Mouse (Mus musculus): Measurements from ENCODE around the gene Plin2.

The Plin2 gene

GRCm38 (mm10) chr4:86669780-86670201 lies at the start of gene Plin2:
Gene Plin2, minus strand, starts transcription at chr4:86670060.
- DNase-seq (ENCODE audit: low spot score in 2 of 2): peak; percentile 85 to 89

DNA sequence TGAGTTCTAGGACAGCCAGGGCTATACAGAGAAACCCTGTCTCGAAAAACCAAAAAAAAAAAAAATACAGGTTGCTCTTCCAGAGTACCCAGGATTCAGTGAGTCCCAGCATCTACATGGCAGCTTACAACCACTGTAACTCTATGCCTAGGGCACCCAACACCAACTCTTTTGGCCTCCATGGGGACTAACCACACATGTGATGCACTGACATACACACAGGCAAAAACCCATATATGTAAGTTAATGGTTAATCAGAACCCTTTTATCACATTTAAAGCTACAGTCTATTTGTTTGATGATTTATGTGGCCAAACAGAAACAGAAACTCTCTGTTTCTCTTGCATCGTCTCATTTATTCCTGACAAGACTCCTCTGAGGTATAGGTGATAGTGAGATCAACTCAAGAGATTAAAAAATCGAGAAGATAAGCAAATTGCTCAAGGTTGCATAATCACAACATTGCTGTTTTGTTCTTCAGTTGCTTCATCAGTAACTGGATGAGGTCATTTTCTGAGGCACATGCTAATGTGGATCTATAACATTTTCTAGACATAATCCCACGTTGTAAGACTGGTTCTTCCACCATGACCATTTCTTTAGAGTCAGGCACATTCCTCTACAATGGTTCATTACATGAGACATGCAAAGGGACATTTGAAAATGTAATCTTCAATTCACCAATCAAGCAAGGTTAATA lies 49.2 kb upstream of the Plin2 start:
- DNase-seq (ENCODE audit: low spot score in 2 of 2): no peak

- DNase-seq (ENCODE audit: low spot score in 2 of 2): peak in 1 of 2 experiments; percentile 23
These were observed 47.3 kb upstream of the Plin2 start for GRCm38 (mm10) chr4:86717176-86717575.

GRCm38 (mm10) chr4:86715341-86715740 lies 45.5 kb upstream of the Plin2 start:
- DNase-seq (ENCODE audit: low spot score in 2 of 2): peak in 1 of 2 experiments; percentile 24

- no peak for DNase-seq (ENCODE audit: low spot score in 2 of 2)
These were observed 43.7 kb upstream of the Plin2 start for GRCm38 (mm10) chr4:86713518-86713917.

DNA sequence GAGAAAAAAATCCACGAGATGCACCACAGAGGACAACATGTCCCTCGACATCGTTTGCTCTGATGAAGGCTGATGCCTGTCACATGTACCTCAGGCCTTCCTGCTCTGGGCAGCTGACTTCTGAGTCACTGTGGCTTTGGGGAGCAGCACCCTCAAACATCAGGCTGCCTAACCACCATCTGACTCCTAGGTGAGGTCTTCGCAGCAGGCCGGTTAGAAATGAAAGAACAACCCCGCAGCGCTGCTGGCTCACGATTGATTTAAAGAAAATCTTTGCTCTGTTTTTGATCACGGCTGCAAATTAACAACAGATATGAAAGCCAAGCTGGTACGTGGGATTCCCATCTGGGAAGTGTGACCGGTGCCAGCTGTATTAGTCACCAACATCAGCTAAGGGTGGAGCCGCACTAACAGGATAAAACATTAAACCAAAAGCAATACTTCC lies 42.9 kb upstream of the Plin2 start:
- peak; percentile 60 to 76 for DNase-seq (ENCODE audit: low spot score in 2 of 2)

GRCm38 (mm10) chr4:86710666-86711215 lies 40.9 kb upstream of the Plin2 start:
- DNase-seq (ENCODE audit: low spot score in 2 of 2): no peak

DNA sequence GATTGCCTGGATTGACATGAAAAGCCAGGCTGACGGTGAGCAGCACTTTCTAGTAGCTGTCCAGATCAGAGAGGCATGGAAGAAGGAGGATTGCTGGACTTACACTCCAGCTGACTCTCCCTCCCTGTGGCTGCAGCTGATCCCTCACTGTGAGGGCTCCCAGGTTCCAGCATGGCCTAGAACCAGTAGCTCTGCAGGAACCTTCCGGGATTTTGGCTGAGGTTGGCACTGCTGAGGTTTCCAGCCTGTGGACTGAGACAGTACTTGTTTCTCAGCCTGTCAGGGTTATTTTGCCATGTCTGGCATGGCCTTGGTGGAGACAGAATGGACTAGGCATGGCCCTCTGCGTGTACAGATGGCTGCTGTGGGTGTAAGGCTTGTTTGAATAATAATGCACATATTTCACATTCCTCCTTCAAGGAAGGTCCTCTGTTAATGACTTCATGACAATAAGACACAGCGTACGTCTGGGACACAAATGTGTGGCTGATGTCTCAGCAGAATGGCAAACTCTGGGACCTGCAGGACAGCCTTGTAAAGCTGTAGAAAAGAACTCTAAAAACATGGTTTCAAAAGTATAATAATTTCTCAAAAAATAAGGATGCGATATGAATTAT lies 40.3 kb upstream of the Plin2 start:
- no peak for DNase-seq (ENCODE audit: low spot score in 2 of 2)

DNA sequence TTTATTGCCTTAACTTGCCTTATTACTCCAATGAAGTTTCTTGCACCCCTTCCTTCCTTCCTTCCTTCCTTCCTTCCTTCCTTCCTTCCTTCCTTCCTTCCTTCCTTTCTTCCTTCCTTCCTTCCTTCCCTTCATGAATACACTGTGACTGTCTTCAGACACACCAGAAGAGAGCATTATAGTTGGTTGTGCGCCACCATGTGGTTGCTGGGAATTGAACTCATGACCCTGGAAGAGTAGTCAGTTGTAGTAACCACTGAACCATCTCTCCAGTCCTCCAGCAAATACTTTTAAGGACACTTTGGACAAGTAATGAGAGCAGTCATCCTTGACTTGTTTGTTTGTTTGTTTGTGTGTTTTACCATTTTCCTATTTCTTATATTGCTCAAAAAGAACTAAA lies 38.9 kb upstream of the Plin2 start:
- DNase-seq (ENCODE audit: low spot score in 2 of 2): no peak

DNA sequence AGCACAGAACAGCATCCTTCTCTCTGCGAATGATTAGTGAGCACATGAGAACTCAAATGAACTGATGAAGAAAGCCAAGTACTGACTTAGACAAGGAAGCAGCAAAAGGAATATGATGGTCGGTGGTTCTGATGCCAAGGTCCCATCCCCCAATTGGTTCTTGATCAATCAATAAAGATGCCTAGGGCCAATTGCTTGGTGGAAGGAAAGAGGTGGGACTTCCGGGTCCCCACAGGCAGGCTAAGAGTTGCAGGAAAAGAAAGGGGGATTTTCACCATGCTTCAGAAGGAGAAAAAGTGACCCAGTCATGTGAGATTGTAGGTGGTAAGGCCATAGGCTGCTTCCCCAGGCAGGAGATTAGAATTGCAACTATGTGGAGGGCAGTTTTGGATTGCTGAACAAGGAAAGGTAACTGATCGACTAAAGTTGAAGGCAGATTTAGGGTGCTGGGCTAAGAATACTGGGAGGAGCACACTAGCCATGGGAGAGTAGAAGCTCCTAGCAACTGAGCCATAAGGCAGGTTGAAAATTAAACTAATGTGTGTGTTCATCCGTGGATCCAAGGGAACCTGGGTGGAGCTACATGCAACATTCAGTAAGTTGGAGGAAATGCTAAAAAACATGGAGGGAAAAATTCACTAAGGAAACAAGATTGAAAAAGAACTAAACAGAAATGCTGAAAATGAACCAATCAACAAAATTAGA lies 29.5 kb upstream of the Plin2 start:
- no peak for DNase-seq (ENCODE audit: low spot score in 2 of 2)

- no peak for DNase-seq (ENCODE audit: low spot score in 2 of 2)
These were observed 27.0 kb upstream of the Plin2 start for GRCm38 (mm10) chr4:86696890-86697289.

- peak in 1 of 2 experiments; percentile 71 for DNase-seq (ENCODE audit: low spot score in 2 of 2)
These were observed 25.2 kb upstream of the Plin2 start for GRCm38 (mm10) chr4:86695081-86695480.

DNA sequence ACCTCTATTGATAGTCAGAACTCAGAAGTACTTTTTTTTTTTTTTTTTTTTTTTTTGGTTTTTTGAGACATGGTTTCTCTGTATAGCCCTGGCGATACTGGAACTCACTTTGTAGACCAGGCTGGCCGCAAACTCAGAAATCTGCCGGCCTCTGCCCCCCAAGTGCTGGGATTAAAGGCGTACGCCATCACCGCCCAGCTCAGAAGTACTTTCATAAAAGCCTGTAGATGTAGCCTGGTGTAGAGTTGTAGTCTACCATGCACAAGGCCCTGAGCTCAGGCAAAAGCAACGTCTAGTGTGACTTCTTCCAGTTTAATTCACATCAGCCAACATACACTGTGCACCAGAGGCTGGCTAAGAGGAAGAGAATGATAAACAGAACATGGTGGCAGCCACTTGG lies 23.1 kb upstream of the Plin2 start:
- DNase-seq (ENCODE audit: low spot score in 2 of 2): no peak

DNA sequence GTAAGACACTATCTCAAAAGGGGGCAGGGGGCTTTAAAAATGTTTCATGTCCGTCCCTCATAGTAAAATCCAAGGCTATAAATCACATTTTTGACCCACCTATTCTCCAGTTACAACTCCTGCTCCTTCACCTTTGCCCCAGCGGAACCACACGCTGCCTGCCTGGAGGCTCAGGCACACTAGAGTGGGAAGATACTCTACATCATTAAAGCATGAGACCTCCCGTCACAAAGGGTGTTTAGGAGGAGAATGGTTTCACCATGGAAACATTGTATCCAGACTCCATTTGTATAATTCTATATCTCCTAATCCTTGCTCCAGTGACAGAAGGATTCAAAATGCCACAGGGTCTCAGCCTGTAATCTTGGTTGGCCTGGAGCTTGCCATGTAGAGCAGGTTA lies 21.4 kb upstream of the Plin2 start:
- no peak for DNase-seq (ENCODE audit: low spot score in 2 of 2)

- DNase-seq (ENCODE audit: low spot score in 2 of 2): no peak
These were observed 20.9 kb upstream of the Plin2 start for GRCm38 (mm10) chr4:86690768-86691167.

- DNase-seq (ENCODE audit: low spot score in 2 of 2): peak; percentile 68 to 88
These were observed 20.3 kb upstream of the Plin2 start for GRCm38 (mm10) chr4:86690194-86690593.

DNA sequence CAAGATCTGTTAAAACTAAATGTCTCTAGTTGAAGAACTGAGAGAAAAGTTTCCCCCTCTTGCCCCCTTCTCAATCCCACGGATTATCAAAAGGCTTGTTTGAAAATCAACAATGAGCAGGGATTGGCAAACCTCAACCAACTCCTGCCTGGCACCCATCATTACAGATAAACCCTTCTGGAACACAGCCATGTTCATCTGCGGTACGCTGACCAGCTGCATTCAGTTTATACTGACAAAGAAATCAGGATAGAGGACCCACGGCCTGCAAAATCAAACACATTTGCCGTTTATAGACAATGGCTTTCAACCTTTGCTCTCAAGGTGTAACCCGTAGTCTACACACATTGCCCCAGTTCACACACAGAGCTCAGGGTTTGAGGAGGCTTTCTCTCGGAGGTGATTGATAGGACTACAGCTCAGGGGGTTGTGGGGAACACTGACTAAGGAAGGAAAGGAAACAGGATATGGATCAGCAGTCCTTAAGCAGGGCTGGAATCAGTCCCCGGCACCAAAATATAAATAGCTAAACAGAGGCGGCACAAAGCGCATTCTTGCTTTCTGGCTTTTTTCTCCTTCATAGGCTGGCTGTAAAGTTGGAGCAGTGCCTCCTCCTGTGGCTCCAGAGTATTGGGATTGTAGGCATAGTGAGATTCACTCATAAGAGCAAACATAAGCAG lies 19.3 kb upstream of the Plin2 start:
- no peak for DNase-seq (ENCODE audit: low spot score in 2 of 2)

- DNase-seq (ENCODE audit: low spot score in 2 of 2): peak in 1 of 2 experiments; percentile 37
These were observed 16.7 kb upstream of the Plin2 start for GRCm38 (mm10) chr4:86686564-86686963.

DNA sequence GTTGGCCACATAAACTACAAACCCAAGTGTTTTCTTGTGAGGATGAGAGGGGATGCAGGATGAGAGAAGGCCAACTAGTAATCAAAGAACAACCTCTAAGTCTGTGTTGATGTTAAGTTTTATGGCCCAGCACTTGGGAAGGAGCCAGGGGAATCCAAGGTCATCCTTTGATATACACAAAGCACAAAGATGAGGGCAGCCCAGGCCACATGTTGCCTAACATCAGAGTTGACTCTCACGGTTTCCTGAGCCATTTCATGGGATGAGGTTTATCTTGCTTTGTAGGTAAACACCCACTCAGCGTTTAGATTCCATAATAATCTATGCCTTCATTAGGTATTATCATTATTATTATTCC lies 16.1 kb upstream of the Plin2 start:
- DNase-seq (ENCODE audit: low spot score in 2 of 2): no peak

- no peak for DNase-seq (ENCODE audit: low spot score in 2 of 2)
These were observed 15.6 kb upstream of the Plin2 start for GRCm38 (mm10) chr4:86685231-86686008.

- no peak for DNase-seq (ENCODE audit: low spot score in 2 of 2)
These were observed 14.9 kb upstream of the Plin2 start for GRCm38 (mm10) chr4:86684806-86685205.
